Mouse (Mus musculus): Measurements from ENCODE around the gene Olfr1025-ps1.

Olfr1025-ps1 gene

GRCm38 (mm10) chr2:85914893-85915292, at the start of gene Olfr1025-ps1:
Gene Olfr1025-ps1 (plus strand): TSS chr2:85915193.
- in situ Hi-C loops (cut with MboI, MseI), result no loop called here

GRCm38 (mm10) chr2:85868294-85868693, 46.7 kb upstream of the Olfr1025-ps1 start, which contains the start of gene Olfr1022:
Gene Olfr1022 (plus strand): TSS chr2:85868594.
- in situ Hi-C loops (cut with MboI, MseI), result no loop called here

- in situ Hi-C loops (cut with MboI, MseI), result no loop called here
Observed at GRCm38 (mm10) chr2:85885340-85885739, 29.7 kb upstream of the Olfr1025-ps1 start, which contains the start of gene Olfr1023. Gene Olfr1023 (plus strand): TSS chr2:85885640.

GRCm38 (mm10) chr2:85904952-85905351, 10.0 kb upstream of the Olfr1025-ps1 start, which contains the start of gene Olfr1024:
Gene Olfr1024 (minus strand): TSS chr2:85905052.
- in situ Hi-C loops (cut with MboI, MseI), result no loop called here

GRCm38 (mm10) chr2:85913197-85913596, 1.8 kb upstream of the Olfr1025-ps1 start:
- in situ Hi-C loops (cut with MboI, MseI), result no loop called here

- in situ Hi-C loops (cut with MboI, MseI), result no loop called here
Observed at GRCm38 (mm10) chr2:85921258-85921657, 6.3 kb downstream of the Olfr1025-ps1 start, which contains the start of gene Olfr1026. Gene Olfr1026 (plus strand): TSS chr2:85921558.

GRCm38 (mm10) chr2:85950137-85950536, 35.1 kb downstream of the Olfr1025-ps1 start, which contains the start of gene Olfr1028:
Gene Olfr1028 (plus strand): TSS chr2:85950437.
- in situ Hi-C loops (cut with MboI, MseI), result no loop called here

Measured in T-helper 17 cell (primary cell).